Comparison of ENCODE assay signal across 9 mouse cellular contexts in genomic region chr8:9348523-9349135, GRCm38 (mm10).
DNase-seq lines count a peak whose midpoint lies in the region; ATAC-seq and TF ChIP-seq lines count a peak whose summit lies in the region.
"Had no signal": no experiment of that assay in that cellular context is flagged by ENCODE, and none has a peak within 500 bp of the region (broad histone marks: within the 10 kb centered on the region; RNA-seq: fewer than 3 reads in every experiment).

No protein-coding gene starts in this region.

- H3K27me3 ChIP-seq in hindbrain, embryonic 11.5 days (ENCODE audit: control insufficient read depth, insufficient read depth, low read length): no peaks in the 10 kb centered on the region
- H3K27me3 ChIP-seq in hindbrain, embryonic 12.5 days: no peaks in the 10 kb centered on the region
- no peaks in the 10 kb centered on the region for H3K27me3 ChIP-seq in CH12.LX (replicated peaks)
- H3K27me3 ChIP-seq in embryonic facial prominence, embryonic 14.5 days (replicated peaks; ENCODE audit: control insufficient read depth, insufficient read depth, low read length): no peaks in the 10 kb centered on the region
- H3K27me3 ChIP-seq in limb, embryonic 13.5 days: no peaks in the 10 kb centered on the region

- no peak for TF ChIP-seq POLR2A in CH12.LX (IDR thresholded peaks at IDR 0.05; ENCODE audit: low read depth, low read length)

- no peak overlapping the region for H3K27ac ChIP-seq in hindbrain, embryonic 11.5 days (ENCODE audit: low read depth, low read length)
- H3K27ac ChIP-seq in hindbrain, embryonic 12.5 days: no peak overlapping the region
- no peak overlapping the region for H3K27ac ChIP-seq in CH12.LX (ENCODE audit: insufficient read depth, low read depth)
- H3K27ac ChIP-seq in embryonic facial prominence, embryonic 14.5 days (replicated peaks; ENCODE audit: low read depth, low read length): no peak overlapping the region
- no peak overlapping the region for H3K27ac ChIP-seq in limb, embryonic 13.5 days
- H3K27ac ChIP-seq: macrophage had no signal

- no peak; the same call in 1 of the 2 replicates for ATAC-seq in hindbrain, embryonic 11.5 days (ENCODE audit: low FRiP score)
- no peak for ATAC-seq in hindbrain, embryonic 12.5 days (ENCODE audit: low FRiP score)
- ATAC-seq in embryonic facial prominence, embryonic 14.5 days (ENCODE audit: low read depth): no peak
- peak; percentile 73; the same call in 1 of the 2 replicates for ATAC-seq in limb, embryonic 13.5 days (ENCODE audit: low FRiP score, low read depth)

- in situ Hi-C loops in CH12.LX (cut with MboI; ENCODE audit: low pct_ligation_motif_present, low pct_unique_long_range_greater_than_20kb, low sequenced_read_pairs): no loop called here

- peak; percentile 77 for DNase-seq in hindbrain, embryonic 11.5 days (ENCODE audit: low spot score)
- no peak for DNase-seq in CH12.LX (ENCODE audit: extremely low read depth)
- DNase-seq in adrenal gland, postnatal 36 days: peak; percentile 42 to 49
- peak; percentile 19 for DNase-seq in embryonic facial prominence, embryonic 14.5 days (ENCODE audit: low spot score)
- peak; percentile 85 for DNase-seq in retina, embryonic 14.5 days (ENCODE audit: low spot score)
- DNase-seq in right cerebral cortex, adult 18-20 months: no peak

- TF ChIP-seq EP300 in CH12.LX (IDR thresholded peaks at IDR 0.05; ENCODE audit: low read length): no peak

- TF ChIP-seq RAD21 in CH12.LX (IDR thresholded peaks at IDR 0.05; ENCODE audit: low read depth, low read length): no peak; the same call in 1 of the 2 replicates

- no peaks in the 10 kb centered on the region for H3K4me1 ChIP-seq in hindbrain, embryonic 11.5 days (replicated peaks; ENCODE audit: control insufficient read depth, insufficient read depth, low read length)
- no peaks in the 10 kb centered on the region for H3K4me1 ChIP-seq in hindbrain, embryonic 12.5 days
- H3K4me1 ChIP-seq in CH12.LX (ENCODE audit: control insufficient read depth in 1 of 2, insufficient read depth in 2 of 2): no peaks in the 10 kb centered on the region
- H3K4me1 ChIP-seq in embryonic facial prominence, embryonic 14.5 days (ENCODE audit: control insufficient read depth, insufficient read depth, low read length): no peaks in the 10 kb centered on the region
- H3K4me1 ChIP-seq in limb, embryonic 13.5 days: no peaks in the 10 kb centered on the region

- 51% methylated on average over 7 of the region's 7 CpGs for WGBS in hindbrain, embryonic 11.5 days
- 51% methylated on average over 7 of the region's 7 CpGs for WGBS in hindbrain, embryonic 12.5 days
- WGBS in embryonic facial prominence, embryonic 14.5 days: 47% methylated on average over 7 of the region's 7 CpGs
- WGBS in limb, embryonic 13.5 days: 53% methylated on average over 7 of the region's 7 CpGs

- H3K4me3 ChIP-seq in hindbrain, embryonic 11.5 days (ENCODE audit: low read depth, low read length): no peak overlapping the region
- H3K4me3 ChIP-seq in hindbrain, embryonic 12.5 days: no peak overlapping the region
- no peak overlapping the region for H3K4me3 ChIP-seq in CH12.LX (replicated peaks in 1 of 3; ENCODE audit: low read depth in 2 of 3, low read length in 2 of 3, poor library complexity in 1 of 3)
- no peak overlapping the region for H3K4me3 ChIP-seq in embryonic facial prominence, embryonic 14.5 days (ENCODE audit: low read depth, low read length)
- H3K4me3 ChIP-seq in limb, embryonic 13.5 days: no peak overlapping the region

- H3K9ac ChIP-seq in hindbrain, embryonic 11.5 days (ENCODE audit: low read depth, low read length): no peak overlapping the region
- H3K9ac ChIP-seq in hindbrain, embryonic 12.5 days: no peak overlapping the region
- no peak overlapping the region for H3K9ac ChIP-seq in CH12.LX (ENCODE audit: insufficient read depth, low read depth)
- no peak overlapping the region for H3K9ac ChIP-seq in embryonic facial prominence, embryonic 14.5 days (ENCODE audit: low read depth, low read length)
- no peak overlapping the region for H3K9ac ChIP-seq in limb, embryonic 13.5 days

- no peaks in the 10 kb centered on the region for H3K9me3 ChIP-seq in hindbrain, embryonic 11.5 days (ENCODE audit: control insufficient read depth, low read length)
- no peaks in the 10 kb centered on the region for H3K9me3 ChIP-seq in hindbrain, embryonic 12.5 days (replicated peaks)
- H3K9me3 ChIP-seq in CH12.LX (replicated peaks; ENCODE audit: low read length): peaks cover 54% of the 10 kb centered on the region
- H3K9me3 ChIP-seq in embryonic facial prominence, embryonic 14.5 days (ENCODE audit: control insufficient read depth, low read length): no peaks in the 10 kb centered on the region
- H3K9me3 ChIP-seq in limb, embryonic 13.5 days: no peaks in the 10 kb centered on the region

- H3K79me2 ChIP-seq in CH12.LX (replicated peaks; ENCODE audit: control insufficient read depth, extremely low read depth, insufficient read depth, poor library complexity, severe bottlenecking): no peaks in the 10 kb centered on the region

- H3K4me2 ChIP-seq in hindbrain, embryonic 11.5 days (replicated peaks; ENCODE audit: low read depth, low read length): no peak overlapping the region
- no peak overlapping the region for H3K4me2 ChIP-seq in hindbrain, embryonic 12.5 days (replicated peaks)
- no peak overlapping the region for H3K4me2 ChIP-seq in CH12.LX (ENCODE audit: insufficient read depth, low read depth, poor library complexity, severe bottlenecking)
- H3K4me2 ChIP-seq in embryonic facial prominence, embryonic 14.5 days (ENCODE audit: low read depth, low read length): no peak overlapping the region
- no peak overlapping the region for H3K4me2 ChIP-seq in limb, embryonic 13.5 days (replicated peaks)

- peak in 1 of 2 experiments; percentile 31; a peak in 2 of 4 replicates for TF ChIP-seq CTCF in CH12.LX (conservative IDR thresholded peaks at IDR 0.05 in 1 of 2, IDR thresholded peaks at IDR 0.05 in 1 of 2; ENCODE audit: low read depth in 2 of 2, low read length in 2 of 2)

- no peaks in the 10 kb centered on the region for H3K36me3 ChIP-seq in hindbrain, embryonic 11.5 days (ENCODE audit: control insufficient read depth, insufficient read depth, low read length)
- no peaks in the 10 kb centered on the region for H3K36me3 ChIP-seq in hindbrain, embryonic 12.5 days
- H3K36me3 ChIP-seq in CH12.LX (replicated peaks in 1 of 2; ENCODE audit: control insufficient read depth in 1 of 2, insufficient read depth in 1 of 2, low read length in 1 of 2): no peaks in the 10 kb centered on the region
- H3K36me3 ChIP-seq in embryonic facial prominence, embryonic 14.5 days (ENCODE audit: control insufficient read depth, insufficient read depth, low read length): no peaks in the 10 kb centered on the region
- no peaks in the 10 kb centered on the region for H3K36me3 ChIP-seq in limb, embryonic 13.5 days

- dilution Hi-C loops in CH12.LX (cut with MboI; ENCODE audit: extremely low pct_ligation_motif_present, extremely low pct_unique_long_range_greater_than_20kb, low sequenced_read_pairs): no loop called here

TF ChIP-seq in CH12.LX, 34 proteins besides CTCF, POLR2A, EP300 and RAD21:
- TF ChIP-seq ELF1 (IDR thresholded peaks at IDR 0.05; ENCODE audit: low read depth, low read length): no peak
- TF ChIP-seq SMC3 (IDR thresholded peaks at IDR 0.05; ENCODE audit: low read depth, low read length): peak; percentile 14; the same call in 1 of the 2 replicates
- TF ChIP-seq MYC (IDR thresholded peaks at IDR 0.05; ENCODE audit: low read depth, low read length): no peak
- no peak for TF ChIP-seq TCF12 (IDR thresholded peaks at IDR 0.05; ENCODE audit: low read depth, low read length)
- no peak for TF ChIP-seq PAX5 (IDR thresholded peaks at IDR 0.05; ENCODE audit: low read length)
- TF ChIP-seq NRF1 (IDR thresholded peaks at IDR 0.05; ENCODE audit: low read depth, low read length): no peak
- no peak for TF ChIP-seq ZC3H11A (IDR thresholded peaks at IDR 0.05; ENCODE audit: low read depth, low read length)
- TF ChIP-seq BHLHE40 (IDR thresholded peaks at IDR 0.05; ENCODE audit: low read depth, low read length): no peak

Comparison
In these comparisons a context has a peak if more than half of its experiments do, and no peak if none do; other contexts are left out.
1. DNase-seq: peak in hindbrain, embryonic 11.5 days (single experiment), adrenal gland, postnatal 36 days (2 of 2), embryonic facial prominence, embryonic 14.5 days (single experiment) and retina, embryonic 14.5 days (single experiment); none in CH12.LX (single experiment) and right cerebral cortex, adult 18-20 months (single experiment).